Comparison of ENCODE assay signal across 20 mouse cellular contexts in the genomic region with DNA sequence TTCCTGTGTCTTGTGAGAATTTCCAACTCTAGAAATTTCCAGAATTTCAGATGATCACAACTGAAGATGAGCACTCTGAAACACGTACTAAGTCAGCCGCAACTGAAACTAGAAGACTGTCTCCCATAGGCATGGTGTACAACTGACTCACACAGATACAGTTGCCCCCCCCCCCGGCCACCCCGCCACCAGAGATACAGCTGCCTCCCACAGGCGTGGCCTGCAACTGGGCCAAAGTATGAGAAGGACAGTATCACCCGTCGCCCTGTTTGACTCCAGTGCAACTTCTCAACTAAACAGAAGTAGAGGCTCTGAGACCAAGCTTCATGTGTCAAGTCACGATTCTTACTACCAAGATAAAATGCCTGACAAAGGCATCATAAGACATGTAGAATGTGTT. TPM values are rescaled to one million over a fixed set of nuclear protein-coding genes. Genes with fewer than 3 reads are reported as not detected.
DNase-seq lines count a peak whose midpoint lies in the region; ATAC-seq and TF ChIP-seq lines count a peak whose summit lies in the region.
"Had no signal": no experiment of that assay in that cellular context is flagged by ENCODE, and none has a peak within 500 bp of the region (broad histone marks: within the 10 kb centered on the region; RNA-seq: fewer than 3 reads in every experiment).

No protein-coding gene starts in this region.

- no peak overlapping the region for H3K4me2 ChIP-seq in hindbrain, embryonic 15.5 days
- H3K4me2 ChIP-seq in hindbrain, embryonic 12.5 days (replicated peaks): no peak overlapping the region
- H3K4me2 ChIP-seq in forebrain, embryonic 15.5 days (replicated peaks): no peak overlapping the region
- H3K4me2 ChIP-seq in liver, embryonic 15.5 days: peak overlapping the region; percentile 39
- no peak overlapping the region for H3K4me2 ChIP-seq in lung, postnatal 0 days (replicated peaks; ENCODE audit: low read depth, low read length)
- H3K4me2 ChIP-seq: embryonic facial prominence, embryonic 12.5 days; limb, embryonic 15.5 days had no signal

- no peak for DNase-seq in spleen, adult 18-20 months
- no peak for DNase-seq in kidney, adult 8-10 months
- no peak for DNase-seq in lung, postnatal 0 days (ENCODE audit: low spot score)
- DNase-seq: cerebellum, adult 9-11 months; gastrocnemius, postnatal 36 days; lung, postnatal 14 days; retina, postnatal 1 day; thymus, adult 2 months had no signal

- TF ChIP-seq CTCF in lung, postnatal 0 days (IDR thresholded peaks at IDR 0.05): no peak

- 91% methylated on average over 8 of the region's 8 CpGs for WGBS in hindbrain, embryonic 15.5 days
- 88% methylated on average over 8 of the region's 8 CpGs for WGBS in hindbrain, embryonic 12.5 days
- 90% methylated on average over 8 of the region's 8 CpGs for WGBS in forebrain, embryonic 15.5 days
- WGBS in liver, embryonic 15.5 days (ENCODE audit: insufficient replicate concordance): 42% methylated on average over 8 of the region's 8 CpGs
- 76% methylated on average over 8 of the region's 8 CpGs for WGBS in lung, postnatal 0 days

- H3K4me1 ChIP-seq in hindbrain, embryonic 15.5 days (replicated peaks): peaks cover 21% of the 10 kb centered on the region
- H3K4me1 ChIP-seq in hindbrain, embryonic 12.5 days: peaks cover 14% of the 10 kb centered on the region
- peaks cover 23% of the 10 kb centered on the region for H3K4me1 ChIP-seq in forebrain, embryonic 15.5 days
- peaks cover 52% of the 10 kb centered on the region for H3K4me1 ChIP-seq in liver, embryonic 15.5 days (replicated peaks)
- H3K4me1 ChIP-seq in lung, postnatal 0 days (ENCODE audit: insufficient read depth, low read depth, low read length): no peaks in the 10 kb centered on the region

- H3K9me3 ChIP-seq in hindbrain, embryonic 15.5 days: no peaks in the 10 kb centered on the region
- no peaks in the 10 kb centered on the region for H3K9me3 ChIP-seq in hindbrain, embryonic 12.5 days (replicated peaks)
- no peaks in the 10 kb centered on the region for H3K9me3 ChIP-seq in forebrain, embryonic 15.5 days
- no peaks in the 10 kb centered on the region for H3K9me3 ChIP-seq in liver, embryonic 15.5 days (replicated peaks)
- no peaks in the 10 kb centered on the region for H3K9me3 ChIP-seq in lung, postnatal 0 days (ENCODE audit: low read length)
- H3K9me3 ChIP-seq: embryonic facial prominence, embryonic 12.5 days; heart, embryonic 10.5 days; limb, embryonic 15.5 days; megakaryocyte, embryonic 14.5 days had no signal

- H3K4me3 ChIP-seq in hindbrain, embryonic 15.5 days: no peak overlapping the region
- no peak overlapping the region for H3K4me3 ChIP-seq in hindbrain, embryonic 12.5 days
- no peak overlapping the region for H3K4me3 ChIP-seq in forebrain, embryonic 15.5 days
- H3K4me3 ChIP-seq in liver, embryonic 15.5 days (replicated peaks): no peak overlapping the region
- no peak overlapping the region for H3K4me3 ChIP-seq in lung, postnatal 0 days (ENCODE audit: low read depth, low read length)
- H3K4me3 ChIP-seq: embryonic facial prominence, embryonic 12.5 days; heart, embryonic 10.5 days; limb, embryonic 15.5 days; megakaryocyte, embryonic 14.5 days had no signal

- no peak overlapping the region for H3K9ac ChIP-seq in hindbrain, embryonic 15.5 days
- H3K9ac ChIP-seq in hindbrain, embryonic 12.5 days: no peak overlapping the region
- no peak overlapping the region for H3K9ac ChIP-seq in forebrain, embryonic 15.5 days (replicated peaks)
- H3K9ac ChIP-seq in liver, embryonic 15.5 days: peak overlapping the region; percentile 21; the same call in 1 of the 2 replicates
- no peak overlapping the region for H3K9ac ChIP-seq in lung, postnatal 0 days (replicated peaks; ENCODE audit: low read depth)
- H3K9ac ChIP-seq: embryonic facial prominence, embryonic 12.5 days; limb, embryonic 15.5 days had no signal

- H3K27ac ChIP-seq in hindbrain, embryonic 15.5 days (replicated peaks): 0 out of 2 replicates have a peak overlapping the region, but pooled peaks have one; percentile 15
- no peak overlapping the region for H3K27ac ChIP-seq in hindbrain, embryonic 12.5 days
- peak overlapping the region; percentile 68 for H3K27ac ChIP-seq in forebrain, embryonic 15.5 days (replicated peaks)
- peak overlapping the region; percentile 41 for H3K27ac ChIP-seq in liver, embryonic 15.5 days (replicated peaks)
- H3K27ac ChIP-seq in lung, postnatal 0 days (ENCODE audit: low read length): no peak overlapping the region
- H3K27ac ChIP-seq: embryonic facial prominence, embryonic 12.5 days; heart, embryonic 10.5 days; kidney, postnatal 0 days; limb, embryonic 15.5 days had no signal

- no peak for ATAC-seq in hindbrain, embryonic 15.5 days (ENCODE audit: low FRiP score, low read depth)
- ATAC-seq in hindbrain, embryonic 12.5 days (ENCODE audit: low FRiP score): no peak
- ATAC-seq in forebrain, embryonic 15.5 days (replicated peaks): no peak
- ATAC-seq in liver, embryonic 15.5 days (ENCODE audit: insufficient read depth): peak; percentile 68
- ATAC-seq in lung, postnatal 0 days: no peak
- ATAC-seq: hindbrain, embryonic 16.5 days; intestine, postnatal 0 days; midbrain, embryonic 16.5 days had no signal

- H3K36me3 ChIP-seq in hindbrain, embryonic 15.5 days: no peaks in the 10 kb centered on the region
- no peaks in the 10 kb centered on the region for H3K36me3 ChIP-seq in hindbrain, embryonic 12.5 days
- no peaks in the 10 kb centered on the region for H3K36me3 ChIP-seq in forebrain, embryonic 15.5 days
- H3K36me3 ChIP-seq in liver, embryonic 15.5 days (replicated peaks): no peaks in the 10 kb centered on the region
- no peaks in the 10 kb centered on the region for H3K36me3 ChIP-seq in lung, postnatal 0 days (ENCODE audit: insufficient read depth, low read length)
- H3K36me3 ChIP-seq: embryonic facial prominence, embryonic 12.5 days; heart, embryonic 10.5 days; limb, embryonic 15.5 days had no signal

- no peaks in the 10 kb centered on the region for H3K27me3 ChIP-seq in hindbrain, embryonic 15.5 days
- no peaks in the 10 kb centered on the region for H3K27me3 ChIP-seq in hindbrain, embryonic 12.5 days
- H3K27me3 ChIP-seq in forebrain, embryonic 15.5 days: no peaks in the 10 kb centered on the region
- no peaks in the 10 kb centered on the region for H3K27me3 ChIP-seq in liver, embryonic 15.5 days
- no peaks in the 10 kb centered on the region for H3K27me3 ChIP-seq in lung, postnatal 0 days (replicated peaks; ENCODE audit: insufficient read depth, low read length)
- H3K27me3 ChIP-seq: embryonic facial prominence, embryonic 12.5 days; limb, embryonic 15.5 days; megakaryocyte, embryonic 14.5 days had no signal

- TF ChIP-seq EP300 in lung, postnatal 0 days (IDR thresholded peaks at IDR 0.05): no peak

RNA-seq across cellular contexts. Expression of gene Ripor2, which starts 1.2 kb away (rescaled TPM):
- 21.2 and 26.0 TPM in 2 replicates for polyA plus RNA-seq in hindbrain, embryonic 15.5 days (2015; fragmentation: Nextera tagmentation; extraction: Ambion mirVana)
- 16.3 and 22.3 TPM in 2 replicates for polyA plus RNA-seq in hindbrain, embryonic 12.5 days (2016; fragmentation: Nextera tagmentation; extraction: Ambion mirVana)
- 24.5 and 26.8 TPM in 2 replicates for polyA plus RNA-seq in forebrain, embryonic 15.5 days (2015; fragmentation: Nextera tagmentation; extraction: Ambion mirVana)
- 3.1 and 3.2 TPM in 2 replicates for polyA plus RNA-seq in liver, embryonic 15.5 days (2015; fragmentation: Nextera tagmentation; extraction: Ambion mirVana)
- polyA plus RNA-seq in lung, postnatal 0 days (2015; fragmentation: Nextera tagmentation; extraction: Ambion mirVana): 3.1 and 3.9 TPM in 2 replicates

Comparison
In these comparisons a context has a peak if more than half of its experiments do, and no peak if none do; other contexts are left out.
1. H3K27ac ChIP-seq: peak in hindbrain, embryonic 15.5 days (single experiment), forebrain, embryonic 15.5 days (single experiment) and liver, embryonic 15.5 days (single experiment); none in hindbrain, embryonic 12.5 days (single experiment) and lung, postnatal 0 days (single experiment).